In genomic region chr9:71895291-71895690, GRCm38 (mm10) we compare ENCODE assay signal across 8 mouse cellular contexts.
DNase-seq lines count a peak whose midpoint lies in the region; ATAC-seq and TF ChIP-seq lines count a peak whose summit lies in the region.

No protein-coding gene starts in this region.

- H3K27ac ChIP-seq in heart, embryonic 10.5 days = 0 out of 2 replicates have a peak overlapping the region, but pooled peaks have one; percentile 38
- H3K27ac ChIP-seq in heart, embryonic 12.5 days (ENCODE audit: poor library complexity, severe bottlenecking) = no peak overlapping the region
- no peak overlapping the region for H3K27ac ChIP-seq in heart, embryonic 15.5 days
- peak overlapping the region; percentile 65; the same call in 1 of the 2 replicates for H3K27ac ChIP-seq in midbrain, embryonic 13.5 days

- H3K4me1 ChIP-seq in heart, embryonic 10.5 days = peaks cover 2% of the 10 kb centered on the region
- peaks cover 8% of the 10 kb centered on the region for H3K4me1 ChIP-seq in heart, embryonic 12.5 days (replicated peaks)
- H3K4me1 ChIP-seq in heart, embryonic 15.5 days (replicated peaks) = peaks cover 10% of the 10 kb centered on the region
- peaks cover 62% of the 10 kb centered on the region for H3K4me1 ChIP-seq in midbrain, embryonic 13.5 days (replicated peaks)

- no peaks in the 10 kb centered on the region for H3K27me3 ChIP-seq in heart, embryonic 10.5 days (ENCODE audit: insufficient read depth, poor library complexity, severe bottlenecking)
- H3K27me3 ChIP-seq in heart, embryonic 12.5 days (replicated peaks) = no peaks in the 10 kb centered on the region
- H3K27me3 ChIP-seq in heart, embryonic 15.5 days = no peaks in the 10 kb centered on the region
- H3K27me3 ChIP-seq in midbrain, embryonic 13.5 days = no peaks in the 10 kb centered on the region

- no peaks in the 10 kb centered on the region for H3K36me3 ChIP-seq in heart, embryonic 10.5 days
- 0 out of 2 replicates have a peak, but pooled peaks cover 2% of the 10 kb centered on the region for H3K36me3 ChIP-seq in heart, embryonic 12.5 days
- no peaks in the 10 kb centered on the region for H3K36me3 ChIP-seq in heart, embryonic 15.5 days
- no peaks in the 10 kb centered on the region for H3K36me3 ChIP-seq in midbrain, embryonic 13.5 days

- no peak for DNase-seq in heart, embryonic 10.5 days (ENCODE audit: low spot score)
- DNase-seq in brain, embryonic 14.5 days (ENCODE audit: low read depth) = peak; percentile 69
- no peak for DNase-seq in right cerebral cortex, postnatal 10 days (ENCODE audit: low spot score in 2 of 2)
- DNase-seq in yolk sac, embryonic 10.5 days (ENCODE audit: low spot score) = no peak

- ATAC-seq in heart, embryonic 12.5 days (ENCODE audit: insufficient number of reproducible peaks, low FRiP score) = no peak
- ATAC-seq in heart, embryonic 15.5 days (replicated peaks; ENCODE audit: insufficient number of reproducible peaks, insufficient read depth, low FRiP score, low read depth) = no peak
- no peak for ATAC-seq in midbrain, embryonic 13.5 days
- ATAC-seq in inflammation-experienced regulatory T-cells, adult 6 months = no peak

- peak overlapping the region; percentile 40 for H3K4me3 ChIP-seq in heart, embryonic 10.5 days
- H3K4me3 ChIP-seq in heart, embryonic 12.5 days = no peak overlapping the region
- H3K4me3 ChIP-seq in heart, embryonic 15.5 days = 0 out of 2 replicates have a peak overlapping the region, but pooled peaks have one; percentile 13
- H3K4me3 ChIP-seq in midbrain, embryonic 13.5 days (replicated peaks) = peak overlapping the region; percentile 45

- TF ChIP-seq CTCF in brain, embryonic 14.5 days (IDR thresholded peaks at IDR 0.05; ENCODE audit: borderline replicate concordance, extremely low read depth, insufficient read depth, insufficient read length) = no peak

- no peaks in the 10 kb centered on the region for H3K9me3 ChIP-seq in heart, embryonic 10.5 days
- no peaks in the 10 kb centered on the region for H3K9me3 ChIP-seq in heart, embryonic 12.5 days (replicated peaks)
- H3K9me3 ChIP-seq in heart, embryonic 15.5 days (replicated peaks) = no peaks in the 10 kb centered on the region
- H3K9me3 ChIP-seq in midbrain, embryonic 13.5 days = no peaks in the 10 kb centered on the region

- WGBS in heart, embryonic 10.5 days = 49% methylated on average over 7 of the region's 7 CpGs
- 50% methylated on average over 7 of the region's 7 CpGs for WGBS in heart, embryonic 12.5 days
- WGBS in heart, embryonic 15.5 days = 53% methylated on average over 7 of the region's 7 CpGs
- WGBS in midbrain, embryonic 13.5 days = 5% methylated on average over 7 of the region's 7 CpGs

- no peak for TF ChIP-seq POLR2A in brain, embryonic 14.5 days (IDR thresholded peaks at IDR 0.05; ENCODE audit: borderline replicate concordance, extremely low read depth, insufficient read depth, insufficient read length, poor library complexity, severe bottlenecking)

- H3K9ac ChIP-seq in heart, embryonic 12.5 days = no peak overlapping the region
- H3K9ac ChIP-seq in heart, embryonic 15.5 days = no peak overlapping the region
- H3K9ac ChIP-seq in midbrain, embryonic 13.5 days (replicated peaks) = 0 out of 2 replicates have a peak overlapping the region, but pooled peaks have one; percentile 44

- no peak overlapping the region for H3K4me2 ChIP-seq in heart, embryonic 12.5 days
- no peak overlapping the region for H3K4me2 ChIP-seq in heart, embryonic 15.5 days
- peak overlapping the region; percentile 54 for H3K4me2 ChIP-seq in midbrain, embryonic 13.5 days (replicated peaks)

Comparison
In these comparisons a context has a peak if more than half of its experiments do, and no peak if none do; other contexts are left out.
1. H3K27ac ChIP-seq: peak in heart, embryonic 10.5 days (single experiment) and midbrain, embryonic 13.5 days (single experiment); none in heart, embryonic 12.5 days (single experiment) and heart, embryonic 15.5 days (single experiment).